Mouse (Mus musculus) ES-E14 (cell line): ENCODE measurements at regions not wholly inside any gene's neighbourhood (a gene's known extent, or its start where the extent isn't known, plus 50 kb on each side); places are given as distances from the start of the nearest gene placed in this dataset.

ENCODE experiments used
- CHD2 ChIP-seq: IDR thresholded peaks from 2 replicates; pipeline ENCODE4 v1.6.1; 2014; ENCODE audit warnings: mild to moderate bottlenecking, low read depth, low read length, inconsistent platforms
- MAFK ChIP-seq: IDR thresholded peaks from 2 replicates; pipeline ENCODE4 v1.6.1; 2014; ENCODE audit warnings: mild to moderate bottlenecking, low read depth, low read length, inconsistent platforms; ENCODE audit not compliant: insufficient read depth
- ZC3H11A ChIP-seq: IDR thresholded peaks from 2 replicates; pipeline ENCODE4 v1.6.1; 2012; ENCODE audit warnings: low read depth, mild to moderate bottlenecking, inconsistent platforms, low read length, borderline replicate concordance
- ZNF384 ChIP-seq: IDR thresholded peaks from 2 replicates; pipeline ENCODE4 v1.6.1; 2012; ENCODE audit warnings: low read depth, low read length, inconsistent platforms

DNA sequence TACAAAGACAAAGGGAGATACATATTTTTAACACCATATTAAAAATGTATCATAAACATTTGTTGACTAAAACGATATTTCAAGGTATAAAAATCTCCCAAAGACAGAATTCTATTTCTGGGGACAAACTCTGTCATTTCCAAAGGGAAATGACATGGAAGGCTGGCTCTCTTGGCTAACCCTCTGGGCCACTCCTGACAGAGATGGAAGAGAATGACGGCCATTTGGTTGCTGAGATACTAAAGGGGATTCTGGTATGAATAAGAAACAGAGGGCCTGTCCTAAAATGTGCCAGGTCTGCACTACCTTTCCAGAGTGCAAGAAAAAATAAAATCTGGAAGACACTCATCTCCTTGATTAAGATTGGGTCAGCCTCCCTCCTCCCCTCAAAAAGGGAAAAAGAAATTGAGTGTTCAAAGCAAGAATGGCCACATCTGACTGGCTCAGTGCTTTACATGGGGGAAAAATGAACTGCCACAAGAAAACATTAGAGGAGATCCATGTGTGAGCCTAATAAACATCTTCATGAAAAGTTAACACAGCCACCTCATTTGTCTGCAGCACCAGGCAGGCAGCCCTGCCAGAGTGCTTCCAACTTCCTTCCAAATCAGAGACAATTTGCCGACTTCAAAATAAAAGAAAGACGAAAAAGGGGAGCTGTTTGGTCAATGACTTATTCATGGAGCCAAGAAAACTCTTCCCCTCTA, 221.1 kb upstream of the Plxna2 start:
- TF ChIP-seq ZC3H11A (no peak), MAFK (no peak), ZNF384 (no peak), CHD2 (no peak)
